Mouse (Mus musculus) E14TG2a.4 (cell line): ENCODE data around the gene Rcsd1.

ENCODE experiments used
- CTCF ChIP-seq: conservative IDR thresholded peaks from 2 replicates; pipeline ENCODE4 v1.5.1; 2014; ENCODE audit warnings: low read length
- NANOG ChIP-seq: IDR thresholded peaks from 2 replicates; pipeline ENCODE4 v1.6.1; 2014; ENCODE audit warnings: borderline replicate concordance, low read length, mixed read lengths
- POU5F1 ChIP-seq: IDR thresholded peaks from 2 replicates; pipeline ENCODE4 v1.6.1; 2014; ENCODE audit warnings: low read length, borderline replicate concordance

DNA sequence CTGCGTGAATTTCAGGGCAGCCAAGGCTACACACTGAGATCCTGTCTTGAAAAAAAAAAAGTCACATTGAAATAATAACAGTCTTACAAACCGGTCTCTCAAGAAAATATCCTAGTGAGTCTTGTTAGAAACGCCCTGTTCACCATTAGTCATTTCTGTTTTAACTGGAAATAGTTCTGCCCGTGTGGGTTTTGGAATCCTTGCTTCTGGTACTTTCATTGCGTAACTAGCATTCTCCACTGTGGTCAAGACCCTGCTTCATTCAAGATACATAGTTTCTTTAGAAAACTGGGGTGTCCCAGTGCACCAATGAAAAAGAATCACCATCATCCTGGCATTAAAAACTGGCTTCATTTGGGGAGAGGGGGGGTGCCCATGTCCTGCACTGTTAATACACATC lies 65.8 kb downstream of the Rcsd1 start:
- TF ChIP-seq CTCF: no peak
- TF ChIP-seq POU5F1: no peak
- no peak for TF ChIP-seq NANOG
